Mouse (Mus musculus) CH12.LX (cell line): Measurements from ENCODE around the gene Polr1d. TPM values are rescaled to one million over a fixed set of nuclear protein-coding genes. Genes with fewer than 3 reads are reported as not detected.

Source experiments
- DNase-seq: peaks from one replicate; pipeline ENCODE4 v3.0.0-alpha.2; 2013; ENCODE audit errors: extremely low read depth
- H3K27ac ChIP-seq: 2 replicates; pipeline ENCODE4 v1.5.1; 2012; ENCODE audit warnings: low read depth, mild to moderate bottlenecking, control low read depth, moderate library complexity; ENCODE audit not compliant: insufficient read depth
- H3K27me3 ChIP-seq: replicated peaks from 2 replicates; pipeline ENCODE3; 2012; ENCODE audit warnings: inconsistent platforms
- H3K36me3 ChIP-seq, 2 experiments: replicated peaks in 1 of 2; 2 replicates each; pipeline versions ENCODE3 to v1.6.1; 2012; ENCODE audit warnings: inconsistent platforms in 1 of 2, low read length in 1 of 2, mild to moderate bottlenecking in 1 of 2, mixed read lengths in 1 of 2, moderate library complexity in 1 of 2; ENCODE audit not compliant: control insufficient read depth in 1 of 2, insufficient read depth in 1 of 2
- H3K4me1 ChIP-seq, 2 experiments: 2 replicates each; pipeline ENCODE4 v1.6.1; 2012; ENCODE audit warnings: inconsistent platforms in 1 of 2, moderate library complexity in 1 of 2; ENCODE audit not compliant: insufficient read depth in 2 of 2, control insufficient read depth in 1 of 2
- H3K4me2 ChIP-seq: 2 replicates; pipeline ENCODE4 v1.6.1; 2012; ENCODE audit warnings: low read depth, mild to moderate bottlenecking, control low read depth; ENCODE audit not compliant: poor library complexity, insufficient read depth, severe bottlenecking
- H3K4me3 ChIP-seq, 3 experiments: fragments of 150-350 bp in 1 of 3; sonication (generic) in 1 of 3; replicated peaks in 1 of 3; 2 replicates each; pipeline versions ENCODE3 to v1.5.1; 2011 to 2012; ENCODE audit warnings: low read depth in 2 of 3, low read length in 2 of 3, mild to moderate bottlenecking in 2 of 3, moderate library complexity in 2 of 3, control low read depth in 1 of 3, improper control_type of control experiment in 1 of 3, inconsistent platforms in 1 of 3, mixed read lengths in 1 of 3; ENCODE audit not compliant: poor library complexity in 1 of 3
- H3K79me2 ChIP-seq: replicated peaks from 2 replicates; pipeline ENCODE4 v1.6.1; 2012; ENCODE audit warnings: mild to moderate bottlenecking, moderate library complexity; ENCODE audit not compliant: control insufficient read depth, poor library complexity, insufficient read depth, severe bottlenecking; ENCODE audit errors: extremely low read depth
- H3K9ac ChIP-seq: 2 replicates; pipeline ENCODE4 v1.6.1; 2012; ENCODE audit warnings: low read depth, mild to moderate bottlenecking, control low read depth, moderate library complexity; ENCODE audit not compliant: insufficient read depth
- H3K9me3 ChIP-seq: replicated peaks from 2 replicates; pipeline ENCODE3; 2012; ENCODE audit warnings: low read length, inconsistent platforms, mixed read lengths
- BHLHE40 ChIP-seq: IDR thresholded peaks from 2 replicates; pipeline ENCODE4 v1.6.1; 2011; ENCODE audit warnings: mild to moderate bottlenecking, low read depth, low read length, improper control_type of control experiment
- CHD2 ChIP-seq: IDR thresholded peaks from 2 replicates; pipeline ENCODE4 v1.6.1; 2011; ENCODE audit warnings: low read length, improper control_type of control experiment
- E2F4 ChIP-seq: IDR thresholded peaks from 2 replicates; pipeline ENCODE4 v1.6.1; 2011; ENCODE audit warnings: low read depth, low read length, improper control_type of control experiment; ENCODE audit not compliant: insufficient replicate concordance
- ELF1 ChIP-seq: IDR thresholded peaks from 2 replicates; pipeline ENCODE4 v1.6.1; 2014; ENCODE audit warnings: low read depth, mild to moderate bottlenecking, inconsistent platforms, low read length, improper control_type of control experiment
- EP300 ChIP-seq: IDR thresholded peaks from 2 replicates; pipeline ENCODE4 v1.6.1; 2011; ENCODE audit warnings: low read length, improper control_type of control experiment
- ETS1 ChIP-seq: conservative IDR thresholded peaks from 2 replicates; pipeline ENCODE4 v1.6.1; 2012; ENCODE audit warnings: low read depth, mild to moderate bottlenecking, inconsistent platforms, low read length, improper control_type of control experiment, moderate library complexity
- HCFC1 ChIP-seq: IDR thresholded peaks from 2 replicates; pipeline ENCODE4 v1.6.1; 2012; ENCODE audit warnings: low read depth, mild to moderate bottlenecking, inconsistent platforms, low read length, improper control_type of control experiment
- IRF4 ChIP-seq: IDR thresholded peaks from 2 replicates; pipeline ENCODE4 v1.6.1; 2014; ENCODE audit warnings: low read depth, mild to moderate bottlenecking, inconsistent platforms, low read length, improper control_type of control experiment
- JUN ChIP-seq: IDR thresholded peaks from 2 replicates; pipeline ENCODE4 v1.6.1; 2011; ENCODE audit warnings: low read depth, mild to moderate bottlenecking, low read length, improper control_type of control experiment, moderate library complexity; ENCODE audit not compliant: insufficient read depth
- JUND ChIP-seq: conservative IDR thresholded peaks from 2 replicates; pipeline ENCODE4 v1.6.1; 2011; ENCODE audit warnings: low read depth, low read length, improper control_type of control experiment
- KAT2A ChIP-seq: IDR thresholded peaks from 2 replicates; pipeline ENCODE4 v1.6.1; 2012; ENCODE audit warnings: low read length, improper control_type of control experiment, inconsistent platforms; ENCODE audit not compliant: insufficient replicate concordance
- MAFK ChIP-seq: IDR thresholded peaks from 2 replicates; pipeline ENCODE4 v1.6.1; 2011; ENCODE audit warnings: low read length, improper control_type of control experiment; ENCODE audit not compliant: insufficient replicate concordance
- MAX ChIP-seq: IDR thresholded peaks from 2 replicates; pipeline ENCODE4 v1.6.1; 2011; ENCODE audit warnings: low read length, improper control_type of control experiment
- MAZ ChIP-seq: IDR thresholded peaks from 2 replicates; pipeline ENCODE4 v1.6.1; 2012; ENCODE audit warnings: low read depth, mild to moderate bottlenecking, inconsistent platforms, low read length, improper control_type of control experiment, moderate library complexity
- MEF2A ChIP-seq: IDR thresholded peaks from 2 replicates; pipeline ENCODE4 v1.6.1; 2014; ENCODE audit warnings: low read depth, mild to moderate bottlenecking, inconsistent platforms, low read length, improper control_type of control experiment, borderline replicate concordance
- MXI1 ChIP-seq: IDR thresholded peaks from 2 replicates; pipeline ENCODE4 v1.6.1; 2011; ENCODE audit warnings: mild to moderate bottlenecking, low read depth, low read length, improper control_type of control experiment
- NELFE ChIP-seq: IDR thresholded peaks from 2 replicates; pipeline ENCODE4 v1.6.1; 2011; ENCODE audit warnings: low read depth, low read length, improper control_type of control experiment
- NRF1 ChIP-seq: IDR thresholded peaks from 2 replicates; pipeline ENCODE4 v1.6.1; 2014; ENCODE audit warnings: low read depth, mild to moderate bottlenecking, inconsistent platforms, low read length, improper control_type of control experiment, moderate library complexity
- POLR2A ChIP-seq: IDR thresholded peaks from 2 replicates; pipeline ENCODE4 v1.6.1; 2011; ENCODE audit warnings: low read depth, mild to moderate bottlenecking, improper control_type of control experiment, low read length
- POLR2AphosphoS2 ChIP-seq: IDR thresholded peaks from 2 replicates; pipeline ENCODE4 v1.6.1; 2011; ENCODE audit warnings: low read depth, low read length, improper control_type of control experiment
- RAD21 ChIP-seq: IDR thresholded peaks from 2 replicates; pipeline ENCODE4 v1.6.1; 2011; ENCODE audit warnings: low read depth, mild to moderate bottlenecking, low read length, improper control_type of control experiment, moderate library complexity
- RCOR1 ChIP-seq: conservative IDR thresholded peaks from 2 replicates; pipeline ENCODE4 v1.6.1; 2012; ENCODE audit warnings: low read depth, mild to moderate bottlenecking, inconsistent platforms, low read length, improper control_type of control experiment
- SIN3A ChIP-seq: IDR thresholded peaks from 2 replicates; pipeline ENCODE4 v1.6.1; 2012; ENCODE audit warnings: low read length, improper control_type of control experiment, inconsistent platforms
- SMC3 ChIP-seq: IDR thresholded peaks from 2 replicates; pipeline ENCODE4 v1.6.1; 2011; ENCODE audit warnings: low read depth, low read length, improper control_type of control experiment
- TBP ChIP-seq: conservative IDR thresholded peaks from 2 replicates; pipeline ENCODE4 v1.6.1; 2011; ENCODE audit warnings: low read depth, low read length, improper control_type of control experiment
- ZC3H11A ChIP-seq: IDR thresholded peaks from 2 replicates; pipeline ENCODE4 v1.6.1; 2012; ENCODE audit warnings: low read depth, mild to moderate bottlenecking, inconsistent platforms, low read length, improper control_type of control experiment
- ZKSCAN1 ChIP-seq: IDR thresholded peaks from 2 replicates; pipeline ENCODE4 v1.6.1; 2012; ENCODE audit warnings: low read depth, inconsistent platforms, low read length, improper control_type of control experiment, borderline replicate concordance
- ZMIZ1 ChIP-seq: IDR thresholded peaks from 2 replicates; pipeline ENCODE4 v1.6.1; 2012; ENCODE audit warnings: low read depth, mild to moderate bottlenecking, inconsistent platforms, low read length, improper control_type of control experiment
- ZNF384 ChIP-seq: IDR thresholded peaks from 2 replicates; pipeline ENCODE4 v1.6.1; 2012; ENCODE audit warnings: low read depth, low read length, improper control_type of control experiment, inconsistent platforms
- dilution Hi-C: fragments of 300-500 bp; cut with MboI; formaldehyde crosslinking; loops from 2 replicates; pipeline ENCODE4 v1.14.3; 2020; ENCODE audit warnings: low sequenced_read_pairs; ENCODE audit not compliant: extremely low pct_unique_long_range_greater_than_20kb, extremely low pct_ligation_motif_present
- in situ Hi-C: fragments of 300-500 bp; cut with MboI; formaldehyde crosslinking; loops from 3 replicates; pipeline ENCODE4 v1.14.3; 2019; ENCODE audit warnings: low sequenced_read_pairs, low pct_ligation_motif_present, low pct_unique_long_range_greater_than_20kb, mixed read lengths
- polyA plus RNA-seq: library from polyadenylated mRNA; unstranded; fragments of >175 nt; gene quantifications from 2 replicates; pipeline ENCODE4 v1.2.1, GENCODE M21; 2012; ENCODE audit warnings: low read depth; ENCODE audit not compliant: insufficient read length
- total RNA-seq, 2 experiments: library from RNA; depleted of rRNA; stranded (reverse); fragments of 300-350 nt in 1 of 2; fragments of >200 nt in 1 of 2; gene quantifications; 2 replicates each; pipeline ENCODE4 v1.2.3; 2012 to 2014

Gene Polr1d
- total and polyA plus RNA-seq, 3 experiments, result 293 to 354 (median 300) TPM

- TF ChIP-seq MEF2A (no peak), ZMIZ1 (no peak), KAT2A (no peak), HCFC1 (no peak), MAX (no peak), MAZ (no peak), RCOR1 (no peak), POLR2AphosphoS2 (no peak), MAFK (no peak), JUND (no peak), IRF4 (no peak), NELFE (no peak)
- no peak for DNase-seq
- in situ Hi-C loops (no loop called here), dilution Hi-C loops (no loop called here)
- Histone ChIP-seq H3K9ac (no peak overlapping the region), H3K4me2 (peak overlapping the region; percentile 81), H3K27me3 (no peaks in the 10 kb centered on the region), H3K27ac (peak overlapping the region; percentile 54; the same call in 1 of the 2 replicates), H3K4me1 (peaks cover 37 to 89% of the 10 kb centered on the region in 2 experiments), H3K9me3 (no peaks in the 10 kb centered on the region), H3K4me3 (no peak overlapping the region), H3K36me3 (peaks cover 0 to 11% of the 10 kb centered on the region in 2 experiments), H3K79me2 (peaks cover 83% of the 10 kb centered on the region)
Observed at GRCm38 (mm10) chr5:147068876-147069275, 8.0 kb upstream of the Polr1d start.

- no peaks in the 10 kb centered on the region for H3K9me3 ChIP-seq
- in situ Hi-C loops (no loop called here), dilution Hi-C loops (no loop called here)
- no peaks in the 10 kb centered on the region for H3K27me3 ChIP-seq
- H3K9ac ChIP-seq, result peak overlapping the region; percentile 57
- H3K4me2 ChIP-seq, result peak overlapping the region; percentile 89
- DNase-seq, result peak; percentile 94
- peak overlapping the region; percentile 97 for H3K27ac ChIP-seq
- peaks cover 83% of the 10 kb centered on the region for H3K79me2 ChIP-seq
- H3K4me3 ChIP-seq, result peak overlapping the region; percentile 13 to 47 (median 43)
- H3K36me3 ChIP-seq, result peaks cover 0 to 6% of the 10 kb centered on the region in 2 experiments
- peaks cover 26 to 80% of the 10 kb centered on the region in 2 experiments for H3K4me1 ChIP-seq
- TF ChIP-seq ETS1 (peak; percentile 68), SIN3A (peak; percentile 55; the same call in 1 of the 2 replicates), ZKSCAN1 (no peak), IRF4 (peak; percentile 69), CHD2 (no peak), JUND (0 out of 2 replicates have a peak, but pooled peaks have one; percentile 24), E2F4 (no peak), BHLHE40 (0 out of 2 replicates have a peak, but pooled peaks have one; percentile 34), MXI1 (peak; percentile 99), ZNF384 (no peak), ELF1 (no peak), NELFE (peak; percentile 49; the same call in 1 of the 2 replicates), JUN (peak; percentile 18; the same call in 1 of the 2 replicates), SMC3 (peak; percentile 13; the same call in 1 of the 2 replicates), HCFC1 (no peak), TBP (peak; percentile 93), POLR2AphosphoS2 (no peak), RAD21 (no peak), NRF1 (0 out of 2 replicates have a peak, but pooled peaks have one; percentile 5), POLR2A (peak; percentile 65), MAX (peak; percentile 100), ZC3H11A (no peak), KAT2A (no peak), MEF2A (peak; percentile 17; the same call in 1 of the 2 replicates), EP300 (no peak), MAFK (no peak)
Observed at GRCm38 (mm10) chr5:147070791-147071516, 5.9 kb upstream of the Polr1d start.
